ENCODE assay signal across 7 mouse cellular contexts in genomic region chr3:96497451-96498028, GRCm38 (mm10). TPM values are rescaled to one million over a fixed set of nuclear protein-coding genes. Genes with fewer than 3 reads are reported as not detected.
A peak's percentile ranks its signal among the peaks of the same experiment; 100 is the strongest.
DNase-seq lines count a peak whose midpoint lies in the region; ATAC-seq lines count a peak whose summit lies in the region.

No protein-coding gene starts in this region.

- intact Hi-C loops in gastrocnemius, postnatal 14 days (cut with DNase I; ENCODE audit: low total_unique reads) = no loop called here
- intact Hi-C loops in left cerebral cortex, postnatal 25 days (cut with DNase I) = no loop called here

- peak; percentile 76 to 78 for DNase-seq in adrenal gland, adult 18-20 months (ENCODE audit: low spot score in 2 of 2)
- peak; percentile 91 for DNase-seq in embryo, embryonic 10.5 days (ENCODE audit: low spot score)
- peak; percentile 58 for DNase-seq in gastrocnemius, postnatal 14 days
- peak; percentile 81 to 93 for DNase-seq in left cerebral cortex, postnatal 25 days (ENCODE audit: low spot score in 2 of 2)
- peak; percentile 83 for DNase-seq in mesoderm, embryonic 11.5 days (ENCODE audit: low read depth, low spot score)
- peak; percentile 64 for DNase-seq in skeletal muscle tissue, adult 2 months (ENCODE audit: low read depth, low spot score)

- H3K9me3 ChIP-seq in intestine, embryonic 15.5 days = no peaks in the 10 kb centered on the region

- peak overlapping the region; percentile 73 for H3K4me2 ChIP-seq in intestine, embryonic 15.5 days (replicated peaks)

- H3K36me3 ChIP-seq in intestine, embryonic 15.5 days = no peaks in the 10 kb centered on the region

- peak overlapping the region; percentile 44 for H3K4me3 ChIP-seq in intestine, embryonic 15.5 days (replicated peaks)

- 0 out of 2 replicates have a peak, but pooled peaks cover 3% of the 10 kb centered on the region for H3K4me1 ChIP-seq in intestine, embryonic 15.5 days (replicated peaks)

- WGBS in intestine, embryonic 15.5 days = under 1% methylated on average over 19 of the region's 19 CpGs

- H3K27me3 ChIP-seq in intestine, embryonic 15.5 days (replicated peaks) = no peaks in the 10 kb centered on the region

- peak overlapping the region; percentile 53 for H3K9ac ChIP-seq in intestine, embryonic 15.5 days

- ATAC-seq in intestine, embryonic 15.5 days = peak; percentile 63

- H3K27ac ChIP-seq in intestine, embryonic 15.5 days = no peak overlapping the region

RNA-seq across cellular contexts. Expression of gene Hfe2, which starts 27.4 kb away (rescaled TPM):
- total RNA-seq in adrenal gland, adult 18-20 months (2021) = under 1 TPM in 1 of 2 experiments, not detected in 1; 0.42 TPM
- 100 to 1,000 TPM; 460 to 465 TPM for total RNA-seq in gastrocnemius, postnatal 14 days (2021)
- 0.29 and 0.37 TPM in 2 replicates for polyA plus RNA-seq in intestine, embryonic 15.5 days (2015; fragmentation: Nextera tagmentation; extraction: Ambion mirVana)
- 1 to 10 TPM in 1 of 2 experiments, under 1 TPM in 1; 0.85 to 1.4 TPM for total RNA-seq in left cerebral cortex, postnatal 25 days (2021)

RNA-seq across cellular contexts. Expression of gene BC107364, which starts 45.4 kb away (rescaled TPM):
- not detected for total RNA-seq in adrenal gland, adult 18-20 months (2021)
- total RNA-seq in gastrocnemius, postnatal 14 days (2021) = not detected
- polyA plus RNA-seq in intestine, embryonic 15.5 days (2015; fragmentation: Nextera tagmentation; extraction: Ambion mirVana) = 0.14 and 0.20 TPM in 2 replicates
- total RNA-seq in left cerebral cortex, postnatal 25 days (2021) = not detected

Comparison
In these comparisons a context has a peak if more than half of its experiments do, and no peak if none do; other contexts are left out.
1. RNA of gene Hfe2, which starts 27.4 kb away (total RNA-seq): 460 to 465 TPM in gastrocnemius, postnatal 14 days; 0.85 to 1.4 TPM in left cerebral cortex, postnatal 25 days and 0.42 TPM in adrenal gland, adult 18-20 months; every median in the first group is over 100 times any median in the second.
2. Peak in every context shown above with its lines, with median percentiles within 50 percentile points of each other: DNase-seq.